Comparison of ENCODE assay signal across 17 mouse cellular contexts in the genomic region with DNA sequence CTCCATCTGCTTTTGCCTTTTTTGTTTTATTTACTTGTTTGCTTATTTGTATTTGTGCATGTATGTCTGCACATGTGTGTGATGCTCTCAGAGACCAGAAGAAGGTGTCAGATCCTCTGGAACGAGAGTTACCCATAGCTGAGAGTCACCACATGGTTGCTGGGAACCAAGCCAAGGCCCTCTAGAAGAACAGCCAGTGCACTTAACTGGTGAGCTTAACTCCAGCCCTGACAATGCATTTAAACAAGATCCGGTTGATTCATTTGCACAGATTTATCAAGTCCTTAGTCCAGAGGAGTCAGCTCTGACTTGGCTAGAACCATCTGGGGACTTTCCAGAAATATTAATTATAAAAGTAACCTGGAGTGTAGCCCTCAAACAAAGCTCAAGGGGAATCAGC. TPM values are rescaled to one million over a fixed set of nuclear protein-coding genes. Genes with fewer than 3 reads are reported as not detected.
DNase-seq lines count a peak whose midpoint lies in the region.
"Had no signal": no experiment of that assay in that cellular context is flagged by ENCODE, and none has a peak within 500 bp of the region (broad histone marks: within the 10 kb centered on the region; RNA-seq: fewer than 3 reads in every experiment).

No protein-coding gene starts in this region.

- DNase-seq in heart, adult 18-20 months, result peak; percentile 48 to 52
- no peak for DNase-seq in heart, postnatal 36 days
- peak; percentile 31 for DNase-seq in layer of hippocampus, adult 9-11 months
- no peak for DNase-seq in layer of hippocampus, postnatal 14 days (ENCODE audit: low spot score in 2 of 2)
- peak; percentile 13 for DNase-seq in brain, adult 2 months (ENCODE audit: low read depth, low spot score)
- peak; percentile 11 to 34 for DNase-seq in lung, postnatal 4 days
- no peak for DNase-seq in gastrocnemius, postnatal 36 days
- DNase-seq: kidney, adult 11 months; kidney, postnatal 36 days; right cerebral cortex, postnatal 25 days; thymus, adult 18-20 months had no signal

- intact Hi-C loops in heart, postnatal 36 days (cut with DNase I), result loop anchor here (5.0 kb wide), 2 partner anchors 572 to 592 kb away; partner anchors contain the start of gene Fxn
- intact Hi-C loops in gastrocnemius, postnatal 36 days (cut with DNase I), result loop anchor here (2.0 to 5.0 kb wide), 2 partner anchors 253 to 572 kb away; no protein-coding TSS in a partner anchor

RNA-seq across cellular contexts. Expression of gene Gm10053, which starts 1.6 kb away (rescaled TPM):
- total RNA-seq in heart, adult 18-20 months (2021), result 1,000 to 10,000 TPM; 1,047 to 1,076 TPM
- total RNA-seq in heart, postnatal 36 days (2021), result 1,000 to 10,000 TPM in 1 of 2 experiments, 100 to 1,000 TPM in 1; 986 to 1,083 TPM
- total RNA-seq in layer of hippocampus, postnatal 14 days (2021), result 100 to 1,000 TPM; 224 to 237 TPM
- 100 to 1,000 TPM; 523 to 532 TPM for total RNA-seq in gastrocnemius, postnatal 36 days (2021)

RNA-seq across cellular contexts. Expression of gene Pgm5, which starts 12.2 kb away (rescaled TPM):
- 100 to 1,000 TPM; 108 TPM for total RNA-seq in heart, adult 18-20 months (2021)
- total RNA-seq in heart, postnatal 36 days (2021), result 100 to 1,000 TPM in 1 of 2 experiments, 10 to 100 TPM in 1; 93.2 to 109 TPM
- total RNA-seq in layer of hippocampus, postnatal 14 days (2021), result 1 to 10 TPM; 3.1 to 3.8 TPM
- 10 to 100 TPM in 1 of 2 experiments, 1 to 10 TPM in 1; 9.0 to 10.6 TPM for total RNA-seq in gastrocnemius, postnatal 36 days (2021)
- total RNA-seq: common myeloid progenitor, adult 5-6 weeks; megakaryocyte-erythroid progenitor cell, adult 5-6 weeks; MEL had no signal

RNA-seq across cellular contexts. Expression of gene Foxd4, which starts 27.1 kb away (rescaled TPM):
- total RNA-seq in heart, adult 18-20 months (2021), result not detected
- total RNA-seq in heart, postnatal 36 days (2021), result not detected
- not detected for total RNA-seq in layer of hippocampus, postnatal 14 days (2021)
- not detected for total RNA-seq in gastrocnemius, postnatal 36 days (2021)
- total RNA-seq: adrenal gland, postnatal 4 days; left cerebral cortex, adult 2 months; megakaryocyte-erythroid progenitor cell, adult 5-6 weeks; MEL; midbrain, postnatal 0 days had no signal

Comparison
In these comparisons a context has a peak if more than half of its experiments do, and no peak if none do; other contexts are left out.
1. DNase-seq: peak in heart, adult 18-20 months (2 of 2), layer of hippocampus, adult 9-11 months (single experiment), brain, adult 2 months (single experiment) and lung, postnatal 4 days (2 of 2); none in heart, postnatal 36 days (0 of 2), layer of hippocampus, postnatal 14 days (0 of 2) and gastrocnemius, postnatal 36 days (0 of 2).
2. RNA of gene Pgm5, which starts 12.2 kb away (total RNA-seq): 93.2 to 109 TPM in heart, postnatal 36 days and 108 TPM in heart, adult 18-20 months; 9.0 to 10.6 TPM in gastrocnemius, postnatal 36 days and 3.1 to 3.8 TPM in layer of hippocampus, postnatal 14 days; every median in the first group is over 4 times any median in the second.